Mouse (Mus musculus) small intestine, adult 2 months (tissue): Measurements from ENCODE around the gene Olfr1310.

Experiments
- CTCF ChIP-seq: fragments of 200-500 bp; IDR thresholded peaks from 2 replicates; pipeline ENCODE4 v1.5.1; 2012; ENCODE audit warnings: low read depth, mild to moderate bottlenecking, control low read depth, inconsistent platforms, low read length, moderate library complexity, mixed read lengths; ENCODE audit not compliant: insufficient replicate concordance, insufficient read length; ENCODE audit errors: extremely low read depth
- POLR2A ChIP-seq: fragments of 200-500 bp; IDR thresholded peaks from 2 replicates; pipeline ENCODE4 v1.6.1; 2012; ENCODE audit warnings: low read depth, mild to moderate bottlenecking, control low read depth, inconsistent platforms, low read length, moderate library complexity

- TF ChIP-seq POLR2A: no peak
- no peak for TF ChIP-seq CTCF
These were observed 2.4 kb upstream of the Olfr1310 start for GRCm38 (mm10) chr2:112014900-112015299.
